10 mouse cellular contexts compared by ENCODE assay signal in genomic region chr2:174868743-174869369, GRCm38 (mm10).
A peak's percentile ranks its signal among the peaks of the same experiment; 100 is the strongest.
DNase-seq lines count a peak whose midpoint lies in the region; ATAC-seq and TF ChIP-seq lines count a peak whose summit lies in the region.
"Had no signal": no experiment of that assay in that cellular context is flagged by ENCODE, and none has a peak within 500 bp of the region (broad histone marks: within the 10 kb centered on the region; RNA-seq: fewer than 3 reads in every experiment).

No protein-coding gene starts in this region.

- no peak for TF ChIP-seq POLR2A in limb, embryonic 14.5 days (IDR thresholded peaks at IDR 0.05; ENCODE audit: borderline replicate concordance, extremely low read depth, insufficient read depth, insufficient read length)

- 45% methylated on average over 8 of the region's 8 CpGs for WGBS in hindbrain, embryonic 10.5 days
- 65% methylated on average over 8 of the region's 8 CpGs for WGBS in hindbrain, embryonic 12.5 days
- 21% methylated on average over 8 of the region's 8 CpGs for WGBS in embryonic facial prominence, embryonic 13.5 days
- WGBS in limb, embryonic 14.5 days: 47% methylated on average over 8 of the region's 8 CpGs

- H3K27ac ChIP-seq in hindbrain, embryonic 10.5 days: peak overlapping the region; percentile 63
- no peak overlapping the region for H3K27ac ChIP-seq in hindbrain, embryonic 12.5 days
- H3K27ac ChIP-seq in embryonic facial prominence, embryonic 13.5 days: peak overlapping the region; percentile 79
- peak overlapping the region; percentile 90 for H3K27ac ChIP-seq in limb, embryonic 14.5 days (replicated peaks; ENCODE audit: low read depth, low read length)

- ATAC-seq in hindbrain, embryonic 12.5 days (ENCODE audit: low FRiP score): no peak
- ATAC-seq in embryonic facial prominence, embryonic 13.5 days (ENCODE audit: insufficient number of reproducible peaks, insufficient read depth, low FRiP score, low TSS enrichment, low read depth): no peak
- ATAC-seq in limb, embryonic 14.5 days (ENCODE audit: low FRiP score, low read depth): peak; percentile 31
- no peak for ATAC-seq in inflammation-experienced regulatory T-cells, adult 6 months
- ATAC-seq: midbrain, embryonic 16.5 days had no signal

- no peak overlapping the region for H3K9ac ChIP-seq in hindbrain, embryonic 12.5 days
- H3K9ac ChIP-seq in embryonic facial prominence, embryonic 13.5 days: no peak overlapping the region
- no peak overlapping the region for H3K9ac ChIP-seq in limb, embryonic 14.5 days (ENCODE audit: low read depth, low read length, severe bottlenecking)

- no peak overlapping the region for H3K4me2 ChIP-seq in hindbrain, embryonic 12.5 days (replicated peaks)
- no peak overlapping the region for H3K4me2 ChIP-seq in embryonic facial prominence, embryonic 13.5 days
- peak overlapping the region; percentile 21; the same call in 1 of the 2 replicates for H3K4me2 ChIP-seq in limb, embryonic 14.5 days (replicated peaks; ENCODE audit: low read depth, low read length, severe bottlenecking)
- H3K4me2 ChIP-seq: liver, embryonic 11.5 days had no signal

- no peaks in the 10 kb centered on the region for H3K9me3 ChIP-seq in hindbrain, embryonic 10.5 days
- H3K9me3 ChIP-seq in hindbrain, embryonic 12.5 days (replicated peaks): no peaks in the 10 kb centered on the region
- no peaks in the 10 kb centered on the region for H3K9me3 ChIP-seq in embryonic facial prominence, embryonic 13.5 days
- H3K9me3 ChIP-seq in limb, embryonic 14.5 days (ENCODE audit: control insufficient read depth, low read length): no peaks in the 10 kb centered on the region

- peak; percentile 49 for DNase-seq in hindbrain, embryonic 10.5 days (ENCODE audit: low spot score)
- peak; percentile 65 for DNase-seq in embryo, embryonic 10.5 days (ENCODE audit: low spot score)
- DNase-seq in limb, embryonic 14.5 days (ENCODE audit: low spot score): peak; percentile 74
- no peak for DNase-seq in right cerebral cortex, postnatal 4 days
- DNase-seq: thymus, adult 18-20 months had no signal

- no peaks in the 10 kb centered on the region for H3K27me3 ChIP-seq in hindbrain, embryonic 10.5 days (ENCODE audit: insufficient read depth, poor library complexity, severe bottlenecking)
- H3K27me3 ChIP-seq in hindbrain, embryonic 12.5 days: no peaks in the 10 kb centered on the region
- no peaks in the 10 kb centered on the region for H3K27me3 ChIP-seq in embryonic facial prominence, embryonic 13.5 days
- H3K27me3 ChIP-seq in limb, embryonic 14.5 days (ENCODE audit: control insufficient read depth, insufficient read depth, low read length): no peaks in the 10 kb centered on the region

- H3K36me3 ChIP-seq in hindbrain, embryonic 10.5 days: no peaks in the 10 kb centered on the region
- H3K36me3 ChIP-seq in hindbrain, embryonic 12.5 days: no peaks in the 10 kb centered on the region
- no peaks in the 10 kb centered on the region for H3K36me3 ChIP-seq in embryonic facial prominence, embryonic 13.5 days
- H3K36me3 ChIP-seq in limb, embryonic 14.5 days (ENCODE audit: control insufficient read depth, insufficient read depth, low read length): no peaks in the 10 kb centered on the region

- H3K4me1 ChIP-seq in hindbrain, embryonic 10.5 days (replicated peaks): peaks cover 52% of the 10 kb centered on the region
- peaks cover 10% of the 10 kb centered on the region for H3K4me1 ChIP-seq in hindbrain, embryonic 12.5 days
- peaks cover 59% of the 10 kb centered on the region for H3K4me1 ChIP-seq in embryonic facial prominence, embryonic 13.5 days
- H3K4me1 ChIP-seq in limb, embryonic 14.5 days (ENCODE audit: control insufficient read depth, insufficient read depth, low read length): peaks cover 65% of the 10 kb centered on the region

- H3K4me3 ChIP-seq in hindbrain, embryonic 10.5 days: no peak overlapping the region
- H3K4me3 ChIP-seq in hindbrain, embryonic 12.5 days: no peak overlapping the region
- no peak overlapping the region for H3K4me3 ChIP-seq in embryonic facial prominence, embryonic 13.5 days
- H3K4me3 ChIP-seq in limb, embryonic 14.5 days (replicated peaks; ENCODE audit: low read length): no peak overlapping the region
